ENCODE assay signal across 8 mouse cellular contexts in genomic region chr9:25150791-25151610, GRCm38 (mm10). TPM values are rescaled to one million over a fixed set of nuclear protein-coding genes. Genes with fewer than 3 reads are reported as not detected.
DNase-seq lines count a peak whose midpoint lies in the region; ATAC-seq lines count a peak whose summit lies in the region.

No protein-coding gene starts in this region.

- DNase-seq in 3T3-L1 (ENCODE audit: low read depth, low spot score) (peak; percentile 36), ZHBTc4 (ENCODE audit: low read depth, low spot score) (peak; percentile 88)
- peak; percentile 27 for DNase-seq in embryonic facial prominence, embryonic 11.5 days (ENCODE audit: low spot score)
- DNase-seq in layer of hippocampus, postnatal 14 days (ENCODE audit: low spot score in 2 of 2): peak; percentile 10 to 44
- DNase-seq in lung, postnatal 14 days: peak; percentile 80
- DNase-seq in ovary, postnatal 36 days (ENCODE audit: low spot score): peak; percentile 79
- peak; percentile 66 for DNase-seq in urinary bladder, postnatal 25 days (ENCODE audit: low spot score)

- no peaks in the 10 kb centered on the region for H3K4me1 ChIP-seq in embryonic facial prominence, embryonic 11.5 days (ENCODE audit: control insufficient read depth, insufficient read depth, low read length)
- H3K4me1 ChIP-seq in heart, embryonic 13.5 days: peaks cover 35% of the 10 kb centered on the region

- under 1% methylated on average over 71 of the region's 73 CpGs for WGBS in embryonic facial prominence, embryonic 11.5 days
- under 1% methylated on average over 71 of the region's 73 CpGs for WGBS in heart, embryonic 13.5 days

- no peaks in the 10 kb centered on the region for H3K36me3 ChIP-seq in embryonic facial prominence, embryonic 11.5 days (replicated peaks; ENCODE audit: control insufficient read depth, insufficient read depth, low read depth, low read length)
- H3K36me3 ChIP-seq in heart, embryonic 13.5 days: peaks cover 2% of the 10 kb centered on the region; the same call in 1 of the 2 replicates

- H3K27ac ChIP-seq in embryonic facial prominence, embryonic 11.5 days (replicated peaks; ENCODE audit: low read depth, low read length): peak overlapping the region; percentile 99
- H3K27ac ChIP-seq in heart, embryonic 13.5 days (replicated peaks): peak overlapping the region; percentile 100

- peak overlapping the region; percentile 92 for H3K9ac ChIP-seq in embryonic facial prominence, embryonic 11.5 days (replicated peaks; ENCODE audit: low read length)
- H3K9ac ChIP-seq in heart, embryonic 13.5 days: peak overlapping the region; percentile 97

- H3K4me2 ChIP-seq in embryonic facial prominence, embryonic 11.5 days (ENCODE audit: low read depth, low read length): peak overlapping the region; percentile 73
- peak overlapping the region; percentile 87 for H3K4me2 ChIP-seq in heart, embryonic 13.5 days

- peak overlapping the region; percentile 84 for H3K4me3 ChIP-seq in embryonic facial prominence, embryonic 11.5 days (ENCODE audit: low read depth, low read length)
- peak overlapping the region; percentile 89 for H3K4me3 ChIP-seq in heart, embryonic 13.5 days

- no peaks in the 10 kb centered on the region for H3K9me3 ChIP-seq in embryonic facial prominence, embryonic 11.5 days (replicated peaks; ENCODE audit: control insufficient read depth, low read length)
- H3K9me3 ChIP-seq in heart, embryonic 13.5 days: no peaks in the 10 kb centered on the region

- H3K27me3 ChIP-seq in embryonic facial prominence, embryonic 11.5 days (ENCODE audit: control insufficient read depth, insufficient read depth, low read length): no peaks in the 10 kb centered on the region
- no peaks in the 10 kb centered on the region for H3K27me3 ChIP-seq in heart, embryonic 13.5 days (replicated peaks)

- ATAC-seq in embryonic facial prominence, embryonic 11.5 days (replicated peaks; ENCODE audit: insufficient number of reproducible peaks, low FRiP score, low TSS enrichment, low read depth): peak; percentile 80; the same call in 1 of the 2 replicates
- peak; percentile 62 for ATAC-seq in heart, embryonic 13.5 days (ENCODE audit: extremely low read depth, insufficient number of reproducible peaks, low FRiP score, low TSS enrichment)

RNA-seq across cellular contexts. Expression of gene Herpud2, which starts 0.6 kb away (rescaled TPM):
- 27.5 and 28.1 TPM in 2 replicates for polyA plus RNA-seq in embryonic facial prominence, embryonic 11.5 days (2014; fragmentation: Nextera tagmentation; extraction: Ambion mirVana)
- 25.9 and 27.7 TPM in 2 replicates for polyA plus RNA-seq in heart, embryonic 13.5 days (2015; fragmentation: Nextera tagmentation; extraction: Ambion mirVana)
- 10 to 100 TPM; 46.9 to 47.5 TPM for total RNA-seq in layer of hippocampus, postnatal 14 days (2021)

Comparison
In these comparisons a context has a peak if more than half of its experiments do, and no peak if none do; other contexts are left out.
1. Peak in every context shown above with its lines: DNase-seq, ATAC-seq, H3K4me3 ChIP-seq and H3K27ac ChIP-seq.
2. DNase-seq: peak in every context shown above with its lines; median percentile 88 in ZHBTc4; 80 in lung, postnatal 14 days; 79 in ovary, postnatal 36 days; 66 in urinary bladder, postnatal 25 days; 36 in 3T3-L1; 27 in embryonic facial prominence, embryonic 11.5 days; 27 in layer of hippocampus, postnatal 14 days.